Mouse (Mus musculus) splenic B cell, adult 2 months (primary cell): Measurements from ENCODE around the gene Dyx1c1.

Experiments
- DNase-seq: peaks from one replicate; pipeline ENCODE4 v3.0.0-alpha.2; 2011; ENCODE audit warnings: low read depth, low spot score
- H3K27me3 ChIP-seq: 2 replicates; pipeline ENCODE4 v1.6.1; 2012; ENCODE audit warnings: mild to moderate bottlenecking, low read length, moderate library complexity, mixed read lengths; ENCODE audit not compliant: control insufficient read depth, poor library complexity, insufficient read depth, severe bottlenecking
- H3K36me3 ChIP-seq: 2 replicates; pipeline ENCODE4 v1.6.1; 2012; ENCODE audit warnings: mild to moderate bottlenecking, low read length, moderate library complexity, mixed read lengths; ENCODE audit not compliant: control insufficient read depth, poor library complexity, insufficient read depth, severe bottlenecking

Dyx1c1 gene

DNA sequence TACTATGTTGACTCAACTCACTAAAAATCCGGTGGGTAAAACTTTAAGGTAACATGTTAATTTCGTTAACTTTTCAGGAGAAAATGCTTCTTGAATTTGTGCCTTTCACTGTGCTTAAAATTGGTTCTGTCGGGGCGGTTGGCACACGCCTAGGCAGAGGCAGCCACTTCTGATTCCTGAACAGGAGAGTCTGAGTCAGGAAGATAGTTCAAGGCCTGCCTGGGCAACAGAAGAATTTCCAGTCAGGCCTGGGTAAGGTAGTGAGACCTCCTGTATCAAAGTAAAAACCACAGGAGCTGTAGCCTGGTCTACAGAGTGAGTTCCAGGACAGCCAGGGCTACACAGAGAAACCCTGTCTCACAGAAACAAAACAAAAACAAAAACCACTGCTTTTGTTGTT lies 34.0 kb downstream of the Dyx1c1 start:
- no peak for DNase-seq
- Histone ChIP-seq H3K27me3 (no peaks in the 10 kb centered on the region), H3K36me3 (no peaks in the 10 kb centered on the region)

- Histone ChIP-seq H3K36me3 (no peaks in the 10 kb centered on the region), H3K27me3 (no peaks in the 10 kb centered on the region)
- DNase-seq, result no peak
These were observed 37.6 kb downstream of the Dyx1c1 start for GRCm38 (mm10) chr9:72996167-72996566.

DNA sequence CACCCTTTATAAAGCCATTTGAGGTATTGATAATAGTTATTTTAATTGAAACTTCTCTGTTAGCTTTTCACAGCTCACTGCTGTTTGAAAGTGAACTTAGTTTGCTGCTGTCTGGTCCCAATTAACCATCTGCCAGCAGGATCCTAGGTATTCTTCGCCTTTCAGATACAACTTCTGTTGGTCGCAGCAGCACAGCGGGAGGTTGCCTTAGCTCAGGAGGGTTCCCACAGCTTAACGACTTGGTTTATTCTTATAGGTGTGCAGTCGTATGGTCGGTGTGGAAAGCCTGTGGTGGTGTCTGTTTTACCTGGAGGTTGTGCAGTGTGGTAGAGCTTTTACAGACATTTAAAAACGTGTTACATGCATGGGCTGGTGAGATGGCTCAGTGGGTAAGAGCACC lies 38.2 kb downstream of the Dyx1c1 start:
- no peaks in the 10 kb centered on the region for H3K36me3 ChIP-seq
- DNase-seq, result no peak
- H3K27me3 ChIP-seq, result no peaks in the 10 kb centered on the region

- Histone ChIP-seq H3K27me3 (no peaks in the 10 kb centered on the region), H3K36me3 (peaks cover 2% of the 10 kb centered on the region; the same call in 1 of the 2 replicates)
- DNase-seq, result peak; percentile 12
These were observed 41.9 kb downstream of the Dyx1c1 start for GRCm38 (mm10) chr9:73000487-73000886.

- Histone ChIP-seq H3K36me3 (peaks cover 4% of the 10 kb centered on the region; the same call in 1 of the 2 replicates), H3K27me3 (no peaks in the 10 kb centered on the region)
- DNase-seq, result no peak
These were observed 42.9 kb downstream of the Dyx1c1 start for GRCm38 (mm10) chr9:73001314-73002011.

- peaks cover 4% of the 10 kb centered on the region; the same call in 1 of the 2 replicates for H3K36me3 ChIP-seq
- H3K27me3 ChIP-seq, result no peaks in the 10 kb centered on the region
- no peak for DNase-seq
These were observed 43.6 kb downstream of the Dyx1c1 start for GRCm38 (mm10) chr9:73002177-73002576.

DNA sequence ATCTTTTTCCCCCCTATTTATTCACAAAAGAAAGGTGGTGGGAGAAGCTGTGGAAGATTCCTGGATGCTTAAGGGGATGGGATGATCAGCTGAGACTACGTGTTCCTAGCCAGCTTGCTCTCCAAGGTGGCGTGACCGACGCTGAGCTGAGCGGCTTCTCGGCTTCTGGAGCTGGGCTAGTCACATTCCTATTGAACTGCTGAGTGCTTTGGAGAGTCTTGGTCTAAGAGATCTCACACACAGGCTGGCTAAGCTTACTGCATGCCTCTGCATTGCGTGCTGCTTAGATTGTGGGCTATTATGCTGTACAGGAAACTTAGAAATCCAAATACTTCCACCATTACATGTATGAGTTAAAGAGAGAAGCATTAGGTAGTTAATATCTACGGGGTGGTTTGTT lies 45.5 kb downstream of the Dyx1c1 start:
- no peak for DNase-seq
- H3K27me3 ChIP-seq, result no peaks in the 10 kb centered on the region
- peaks cover 4% of the 10 kb centered on the region; the same call in 1 of the 2 replicates for H3K36me3 ChIP-seq

DNA sequence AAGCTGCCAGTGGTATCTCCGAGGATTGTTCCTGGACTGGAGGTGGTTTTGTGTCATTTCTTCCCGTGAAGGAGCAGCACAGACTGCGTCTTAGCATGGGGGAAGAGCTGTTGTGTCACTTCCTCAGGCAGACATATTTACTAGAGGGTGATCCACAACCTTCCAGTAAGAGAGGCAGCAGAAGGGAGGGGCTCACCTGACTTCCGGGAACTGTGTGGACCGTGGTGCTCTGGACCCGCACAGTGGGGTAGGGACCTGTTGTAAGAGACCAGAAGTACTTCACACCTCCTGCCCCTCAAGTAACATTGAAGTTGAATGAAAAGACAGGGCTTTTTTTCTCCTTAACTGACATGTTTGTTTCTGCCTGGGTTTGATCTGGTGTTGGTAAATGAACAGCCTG lies 46.5 kb downstream of the Dyx1c1 start:
- peaks cover 4% of the 10 kb centered on the region; the same call in 1 of the 2 replicates for H3K36me3 ChIP-seq
- DNase-seq, result no peak
- no peaks in the 10 kb centered on the region for H3K27me3 ChIP-seq

DNA sequence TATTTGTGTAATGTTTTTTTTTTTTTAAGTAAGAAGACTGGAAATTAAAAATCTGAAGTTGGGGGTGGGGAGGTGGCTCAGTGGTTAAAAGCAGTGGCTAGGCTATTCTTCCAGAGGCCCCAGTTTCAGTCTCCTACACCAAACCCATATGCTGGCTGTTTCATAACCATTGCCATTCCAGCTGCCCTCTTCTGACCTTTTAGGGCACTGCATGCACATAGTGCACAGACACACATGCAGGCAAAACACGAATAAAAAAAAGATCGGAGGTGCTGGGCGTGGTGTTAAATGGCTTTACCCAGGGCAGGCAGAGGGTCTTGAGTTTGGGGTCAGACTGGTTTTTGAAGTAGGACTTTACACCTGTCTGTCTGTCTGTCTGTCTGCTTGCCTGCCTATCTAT lies 47.6 kb downstream of the Dyx1c1 start:
- Histone ChIP-seq H3K36me3 (peaks cover 4% of the 10 kb centered on the region; the same call in 1 of the 2 replicates), H3K27me3 (no peaks in the 10 kb centered on the region)
- peak; percentile 26 for DNase-seq

- peaks cover 6% of the 10 kb centered on the region; the same call in 1 of the 2 replicates for H3K36me3 ChIP-seq
- no peak for DNase-seq
- no peaks in the 10 kb centered on the region for H3K27me3 ChIP-seq
These were observed 49.8 kb downstream of the Dyx1c1 start for GRCm38 (mm10) chr9:73008384-73008783.

DNA sequence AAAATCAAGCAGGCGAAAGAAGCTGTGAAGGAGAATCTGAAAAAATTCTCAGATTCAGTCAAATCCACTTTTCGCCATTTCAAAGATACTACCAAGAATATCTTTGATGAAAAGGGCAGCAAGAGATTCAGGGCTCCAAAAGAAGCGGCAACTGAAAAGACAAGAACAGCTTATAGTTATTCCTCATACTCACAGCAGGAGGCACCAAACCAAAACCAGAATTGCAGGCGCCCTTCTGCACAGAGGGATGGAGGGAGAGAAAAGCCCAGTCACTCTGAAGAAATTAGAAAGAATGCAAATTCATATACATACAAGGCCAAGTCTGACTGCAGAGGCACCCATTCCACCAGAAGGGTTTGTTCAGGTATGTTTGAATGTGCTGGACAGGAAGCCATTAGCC lies 54.0 kb downstream of the Dyx1c1 start:
- DNase-seq, result no peak
- Histone ChIP-seq H3K36me3 (peaks cover 5% of the 10 kb centered on the region), H3K27me3 (no peaks in the 10 kb centered on the region)

- DNase-seq, result no peak
- H3K27me3 ChIP-seq, result no peaks in the 10 kb centered on the region
These were observed 56.1 kb downstream of the Dyx1c1 start for GRCm38 (mm10) chr9:73014724-73015123.

GRCm38 (mm10) chr9:73019841-73020240 lies 61.3 kb downstream of the Dyx1c1 start:
- peaks cover 1% of the 10 kb centered on the region for H3K36me3 ChIP-seq
- DNase-seq, result no peak
- no peaks in the 10 kb centered on the region for H3K27me3 ChIP-seq

More at GRCm38 (mm10) chr9:73014724-73015123, 56.1 kb downstream of the Dyx1c1 start:
- peaks cover 5% of the 10 kb centered on the region for H3K36me3 ChIP-seq

- Histone ChIP-seq H3K27me3 (no peaks in the 10 kb centered on the region), H3K36me3 (no peaks in the 10 kb centered on the region; the same call in none of the 2 replicates)
- DNase-seq, result no peak
These were observed 62.0 kb downstream of the Dyx1c1 start for GRCm38 (mm10) chr9:73020566-73021097.
